Mouse (Mus musculus): ENCODE data around the gene Pnpla7. TPM values are rescaled to one million over a fixed set of nuclear protein-coding genes. Genes with fewer than 3 reads are reported as not detected.
A peak's percentile ranks its signal among the peaks of the same experiment; 100 is the strongest.

Pnpla7 gene
- polyA plus RNA-seq, 1 experiment from 2014 or later, result 5.3 TPM

DNA sequence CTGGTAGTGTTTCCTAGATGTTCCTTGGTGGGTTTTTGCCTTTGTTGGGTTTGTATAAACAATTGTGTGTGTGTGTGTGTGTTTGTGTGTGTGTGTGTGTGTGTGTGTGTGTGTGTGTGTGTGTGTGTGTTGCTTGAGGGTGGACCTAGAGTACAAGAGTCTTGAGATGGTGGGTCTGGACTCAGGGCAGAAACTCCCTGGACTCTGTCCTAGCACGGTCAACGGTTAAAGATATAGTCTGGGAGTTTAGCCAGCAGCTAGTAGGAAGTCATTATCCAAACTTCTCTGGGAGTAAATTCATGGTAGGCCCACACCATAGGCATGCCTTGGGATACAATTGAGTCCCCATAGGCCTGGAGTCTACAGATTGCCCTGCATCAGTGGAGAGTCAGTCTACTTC lies 112.0 kb downstream of the Pnpla7 start:
- no peak for DNase-seq (ENCODE audit: low spot score)
- Histone ChIP-seq H3K9me3 (replicated peaks) (no peaks in the 10 kb centered on the region), H3K27ac (replicated peaks) (no peak overlapping the region), H3K4me3 (no peak overlapping the region), H3K36me3 (no peaks in the 10 kb centered on the region), H3K4me1 (no peaks in the 10 kb centered on the region), H3K27me3 (ENCODE audit: low read depth, poor library complexity, severe bottlenecking) (peaks cover 13% of the 10 kb centered on the region)
- WGBS, result 100% methylated on average over 2 of the region's 2 CpGs

DNA sequence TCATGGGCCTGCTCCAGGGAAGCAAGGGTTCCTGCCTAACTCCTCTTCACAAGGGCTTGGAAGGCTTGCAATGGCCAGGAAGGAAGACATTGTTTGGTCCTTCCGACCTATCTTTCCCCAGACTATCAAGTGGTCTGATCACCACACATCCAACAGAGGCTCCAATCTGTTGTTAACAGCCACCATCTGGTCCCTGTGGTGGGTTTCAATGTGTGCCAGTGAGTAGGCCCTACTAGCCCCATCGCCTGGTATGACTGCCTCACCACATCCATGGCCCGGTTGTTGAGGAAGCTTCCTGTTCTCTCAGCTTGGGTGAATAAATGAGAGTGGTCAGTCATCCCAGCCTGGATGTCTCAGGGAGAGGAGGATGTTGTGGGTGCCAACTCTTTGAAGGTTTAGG lies 112.8 kb downstream of the Pnpla7 start:
- Histone ChIP-seq H3K4me3 (no peak overlapping the region), H3K36me3 (no peaks in the 10 kb centered on the region), H3K4me1 (no peaks in the 10 kb centered on the region), H3K27ac (replicated peaks) (no peak overlapping the region), H3K27me3 (ENCODE audit: low read depth, poor library complexity, severe bottlenecking) (peaks cover 21% of the 10 kb centered on the region), H3K9me3 (replicated peaks) (no peaks in the 10 kb centered on the region)
- DNase-seq (ENCODE audit: low spot score), result no peak
- WGBS, result 88% methylated on average over 3 of the region's 3 CpGs

DNA sequence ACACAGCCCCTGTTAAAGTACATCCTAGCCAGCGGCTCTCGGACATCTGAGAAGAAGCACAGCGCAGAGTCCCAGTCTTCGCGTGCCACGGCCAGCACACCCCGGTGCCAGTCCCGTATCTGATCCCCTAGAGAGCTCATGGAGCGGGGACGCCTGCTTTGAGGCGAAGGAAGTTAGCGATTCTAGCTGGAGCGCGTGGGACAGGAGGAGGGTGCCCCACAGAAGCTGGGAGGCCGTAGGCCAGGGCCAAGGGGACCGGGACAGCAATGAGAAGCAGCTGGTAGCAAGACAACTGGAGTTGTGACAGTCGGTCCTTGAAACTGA lies 118.9 kb downstream of the Pnpla7 start:
- 49% methylated on average over 17 of the region's 17 CpGs for WGBS
- peak overlapping the region; percentile 33 for H3K4me3 ChIP-seq

DNA sequence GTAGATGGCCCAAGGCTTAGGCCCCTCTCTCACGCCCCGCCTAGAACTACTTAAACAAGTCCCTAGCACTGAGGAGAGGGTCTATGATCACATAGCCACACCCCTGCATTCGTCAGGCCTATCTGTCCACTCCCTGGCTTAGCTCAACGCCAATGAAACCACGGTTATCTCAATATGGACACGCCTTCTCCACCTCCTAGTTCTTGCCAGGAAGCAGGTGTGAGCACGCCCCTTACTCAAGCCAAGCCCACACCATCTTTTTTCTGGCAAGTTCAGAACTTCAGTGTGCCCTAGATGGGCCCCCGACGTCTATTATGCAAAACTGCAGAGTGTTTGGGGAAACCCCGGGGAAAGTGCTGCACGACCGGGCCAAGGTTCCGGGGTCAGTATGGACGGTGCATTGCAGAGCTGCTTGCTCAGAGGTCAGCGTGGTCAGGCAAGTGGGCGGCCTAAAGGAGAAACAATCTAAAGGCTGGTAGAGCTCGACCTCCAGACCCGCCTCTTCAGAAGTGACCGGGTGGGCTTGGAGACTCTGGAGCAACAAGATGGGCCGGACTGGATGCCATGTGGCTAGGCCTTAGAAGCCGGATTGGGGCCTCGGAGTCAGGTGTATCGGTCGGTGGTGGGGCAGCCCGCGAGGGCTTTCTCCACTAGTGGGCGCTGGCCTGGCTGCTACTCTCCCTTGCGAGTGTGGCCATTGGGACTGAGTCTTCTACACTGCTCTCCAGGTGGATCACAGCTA lies 119.4 kb downstream of the Pnpla7 start, which contains the start of gene Noxa1:
Gene Noxa1, minus strand, starts transcription at position 41 of the 742 bp plus-strand sequence.
- WGBS, result 46% methylated on average over 28 of the region's 28 CpGs
- H3K27ac ChIP-seq (replicated peaks), result no peak within 1 kb of the TSS; the same call in 1 of the 2 replicates

More for the DNA sequence above, 118.9 kb downstream of the Pnpla7 start:
- Histone ChIP-seq H3K4me1 (peaks cover 23% of the 10 kb centered on the region), H3K27me3 (ENCODE audit: low read depth, poor library complexity, severe bottlenecking) (peaks cover 52% of the 10 kb centered on the region), H3K9me3 (replicated peaks) (no peaks in the 10 kb centered on the region), H3K27ac (replicated peaks) (no peak overlapping the region; the same call in 1 of the 2 replicates), H3K36me3 (no peaks in the 10 kb centered on the region)
- DNase-seq (ENCODE audit: low spot score), result no peak

GRCm38 (mm10) chr2:25098005-25098615 lies 122.3 kb downstream of the Pnpla7 start:
- peak overlapping the region; percentile 53 for H3K27ac ChIP-seq (replicated peaks)
- no peaks in the 10 kb centered on the region for H3K36me3 ChIP-seq
- H3K4me1 ChIP-seq, result peaks cover 35% of the 10 kb centered on the region
- DNase-seq (ENCODE audit: low spot score), result no peak
- peaks cover 42% of the 10 kb centered on the region for H3K27me3 ChIP-seq (ENCODE audit: low read depth, poor library complexity, severe bottlenecking)
- no peak overlapping the region for H3K4me3 ChIP-seq
- 84% methylated on average over 3 of the region's 3 CpGs for WGBS
- H3K9me3 ChIP-seq (replicated peaks), result no peaks in the 10 kb centered on the region

More for the DNA sequence above, 119.4 kb downstream of the Pnpla7 start, which contains the start of gene Noxa1:
- no peaks in the 10 kb centered on the region for H3K36me3 ChIP-seq
- peaks cover 29% of the 10 kb centered on the region for H3K4me1 ChIP-seq
- DNase-seq (ENCODE audit: low spot score), result peak; percentile 24
- H3K9me3 ChIP-seq (replicated peaks), result no peaks in the 10 kb centered on the region
- peak within 1 kb of the TSS; percentile 33 for H3K4me3 ChIP-seq
- peaks cover 52% of the 10 kb centered on the region for H3K27me3 ChIP-seq (ENCODE audit: low read depth, poor library complexity, severe bottlenecking)

GRCm38 (mm10) chr2:25098956-25099355 lies 123.1 kb downstream of the Pnpla7 start:
- H3K27ac ChIP-seq (replicated peaks), result peak overlapping the region; percentile 53
- no peaks in the 10 kb centered on the region for H3K9me3 ChIP-seq (replicated peaks)
- peaks cover 33% of the 10 kb centered on the region for H3K27me3 ChIP-seq (ENCODE audit: low read depth, poor library complexity, severe bottlenecking)
- 53% methylated on average over 5 of the region's 5 CpGs for WGBS
- H3K4me1 ChIP-seq, result peaks cover 35% of the 10 kb centered on the region
- no peak overlapping the region for H3K4me3 ChIP-seq
- DNase-seq (ENCODE audit: low spot score), result peak; percentile 62
- no peaks in the 10 kb centered on the region for H3K36me3 ChIP-seq

GRCm38 (mm10) chr2:25099703-25100102 lies 123.9 kb downstream of the Pnpla7 start:
- DNase-seq (ENCODE audit: low spot score), result no peak
- 76% methylated on average over 3 of the region's 3 CpGs for WGBS
- Histone ChIP-seq H3K4me3 (no peak overlapping the region), H3K27ac (replicated peaks) (peak overlapping the region; percentile 53), H3K27me3 (ENCODE audit: low read depth, poor library complexity, severe bottlenecking) (peaks cover 28% of the 10 kb centered on the region), H3K4me1 (peaks cover 33% of the 10 kb centered on the region), H3K9me3 (replicated peaks) (no peaks in the 10 kb centered on the region), H3K36me3 (no peaks in the 10 kb centered on the region)

Small RNAs within 50 kb of the gene (microRNA-seq; reads per million reads assigned to microRNA genes)
- gene Gm22875 (not detected), gene Gm24328 (not detected), gene Mir7664 (not detected)

Other genes starting within 250 kb of the Pnpla7 start
- 1.6 and 2.5 TPM in 2 replicates for gene Cacna1b, start 212.9 kb upstream of the Pnpla7 start, polyA plus RNA-seq (2016; fragmentation: Nextera tagmentation; extraction: Ambion mirVana)
- gene Ehmt1, start 56.4 kb upstream of the Pnpla7 start, polyA plus RNA-seq (2016; fragmentation: Nextera tagmentation; extraction: Ambion mirVana), result 137 and 151 TPM in 2 replicates
- 16.0 and 16.2 TPM in 2 replicates for gene Arrdc1, start 40.8 kb upstream of the Pnpla7 start, polyA plus RNA-seq (2016; fragmentation: Nextera tagmentation; extraction: Ambion mirVana)
- gene Zmynd19, start 26.2 kb upstream of the Pnpla7 start, polyA plus RNA-seq (2016; fragmentation: Nextera tagmentation; extraction: Ambion mirVana), result 22.8 and 23.2 TPM in 2 replicates
- gene Dph7, start 13.6 kb upstream of the Pnpla7 start, polyA plus RNA-seq (2016; fragmentation: Nextera tagmentation; extraction: Ambion mirVana), result 33.9 and 36.3 TPM in 2 replicates
- 139 and 143 TPM in 2 replicates for gene Mrpl41, start 935 bp upstream of the Pnpla7 start, polyA plus RNA-seq (2016; fragmentation: Nextera tagmentation; extraction: Ambion mirVana)
- gene Nsmf, start 78.3 kb downstream of the Pnpla7 start, polyA plus RNA-seq (2016; fragmentation: Nextera tagmentation; extraction: Ambion mirVana), result 66.4 and 84.9 TPM in 2 replicates
- not detected in 2 replicates for gene Entpd8, start 104.3 kb downstream of the Pnpla7 start, polyA plus RNA-seq (2016; fragmentation: Nextera tagmentation; extraction: Ambion mirVana)
- gene Noxa1, start 119.1 kb downstream of the Pnpla7 start, polyA plus RNA-seq (2016; fragmentation: Nextera tagmentation; extraction: Ambion mirVana), result 0.09 TPM in 1 of 2 replicates, not detected in the other
- 65.8 and 74.1 TPM in 2 replicates for gene Nrarp, start 204.7 kb downstream of the Pnpla7 start, polyA plus RNA-seq (2016; fragmentation: Nextera tagmentation; extraction: Ambion mirVana)
- gene Tor4a, start 220.9 kb downstream of the Pnpla7 start, polyA plus RNA-seq (2016; fragmentation: Nextera tagmentation; extraction: Ambion mirVana), result 1.3 and 1.9 TPM in 2 replicates
- gene Nelfb, start 235.5 kb downstream of the Pnpla7 start, polyA plus RNA-seq (2016; fragmentation: Nextera tagmentation; extraction: Ambion mirVana), result 131 and 140 TPM in 2 replicates
- gene Stpg3, start 238.6 kb downstream of the Pnpla7 start, polyA plus RNA-seq (2016; fragmentation: Nextera tagmentation; extraction: Ambion mirVana), result not detected in 2 replicates
- 0.62 TPM in 1 of 2 replicates, not detected in the other for gene Fam166a, start 242.7 kb downstream of the Pnpla7 start, polyA plus RNA-seq (2016; fragmentation: Nextera tagmentation; extraction: Ambion mirVana)
- gene Tubb4b, start 248.7 kb downstream of the Pnpla7 start, polyA plus RNA-seq (2016; fragmentation: Nextera tagmentation; extraction: Ambion mirVana), result 682 and 743 TPM in 2 replicates

All from midbrain, embryonic 10.5 days (tissue).